Mouse (Mus musculus) retina, postnatal 7 days (tissue): Measurements from ENCODE around the gene Zfp672.
A peak's percentile ranks its signal among the peaks of the same experiment; 100 is the strongest.
"Not testable (repeated sequence)": the region's sequence is repeated elsewhere in the genome, so short reads cannot be mapped to it uniquely, and the experiment has no call there.

Source experiments
- DNase-seq: peaks from one replicate; pipeline ENCODE4 v3.0.0-alpha.2; 2012; ENCODE audit warnings: low read depth, low spot score

The Zfp672 gene

DNA sequence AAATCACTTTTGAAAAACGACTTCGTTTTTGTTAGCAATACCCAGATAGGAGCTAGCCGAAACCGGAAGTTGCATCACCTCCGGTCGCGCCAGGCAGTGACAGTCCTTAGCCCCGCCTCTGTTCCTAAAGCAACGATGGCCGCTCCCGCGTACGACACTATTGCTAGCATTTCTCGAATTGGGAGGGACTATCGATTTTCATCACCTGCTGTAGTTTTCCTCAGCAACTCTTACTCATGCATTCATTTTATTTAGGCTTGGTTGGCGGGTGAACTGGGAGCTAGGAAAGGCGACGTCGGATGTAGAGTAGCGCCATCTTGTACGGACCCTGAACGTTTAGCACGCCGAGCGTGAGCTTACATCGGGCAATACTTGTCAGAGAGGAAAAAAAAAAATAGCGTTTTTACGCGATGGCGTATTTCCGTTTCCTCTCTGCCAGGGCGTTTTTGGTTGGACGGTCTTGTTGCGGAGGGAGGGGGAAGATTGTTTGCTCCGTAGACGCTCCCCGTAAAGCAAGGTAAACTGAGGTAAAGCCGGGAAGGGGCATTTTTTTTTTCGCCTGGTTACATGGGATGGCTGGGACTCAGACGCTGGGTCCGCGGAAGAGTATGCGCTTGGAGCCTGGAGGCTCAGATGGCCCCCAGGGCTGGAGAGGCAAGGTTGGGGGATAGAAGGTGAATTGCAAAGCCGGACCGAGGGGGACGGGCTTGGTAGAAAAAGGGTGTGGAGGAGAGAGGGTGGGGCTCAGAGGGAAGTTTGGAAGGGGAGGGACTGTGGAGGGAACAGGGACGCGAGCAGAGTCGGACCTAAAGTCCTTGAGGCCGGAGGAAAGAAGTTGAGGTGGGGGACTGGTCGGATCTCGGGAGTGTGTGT is at the start of gene Zfp672, which contains the start of gene Sh3bp5l:
TSS of gene Zfp672 (minus strand) at position 64 of the 873 bp plus-strand sequence.
TSS of gene Sh3bp5l (plus strand) at position 449 of the 873 bp plus-strand sequence.
- DNase-seq = peak; percentile 90

DNA sequence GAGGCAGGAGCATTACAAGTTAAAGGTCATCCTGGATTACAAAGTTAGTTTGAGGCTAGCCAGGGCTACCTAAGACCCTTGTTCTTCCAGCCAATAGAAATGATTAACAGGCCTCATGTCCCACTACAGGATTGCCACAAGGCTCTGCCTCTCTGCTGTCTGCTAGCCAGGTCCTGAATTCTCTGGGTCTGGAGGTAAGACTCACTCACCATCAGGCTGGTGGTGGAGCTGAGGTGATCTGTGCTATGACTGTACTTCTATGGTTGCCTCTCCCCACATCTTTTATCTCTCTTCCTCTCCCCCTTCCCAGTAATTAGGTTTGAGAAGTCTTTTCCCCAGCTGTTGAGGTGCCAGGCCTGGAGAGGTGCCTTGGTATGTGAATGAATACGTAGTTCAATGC is 49.4 kb upstream of the Zfp672 start:
- no peak for DNase-seq

DNA sequence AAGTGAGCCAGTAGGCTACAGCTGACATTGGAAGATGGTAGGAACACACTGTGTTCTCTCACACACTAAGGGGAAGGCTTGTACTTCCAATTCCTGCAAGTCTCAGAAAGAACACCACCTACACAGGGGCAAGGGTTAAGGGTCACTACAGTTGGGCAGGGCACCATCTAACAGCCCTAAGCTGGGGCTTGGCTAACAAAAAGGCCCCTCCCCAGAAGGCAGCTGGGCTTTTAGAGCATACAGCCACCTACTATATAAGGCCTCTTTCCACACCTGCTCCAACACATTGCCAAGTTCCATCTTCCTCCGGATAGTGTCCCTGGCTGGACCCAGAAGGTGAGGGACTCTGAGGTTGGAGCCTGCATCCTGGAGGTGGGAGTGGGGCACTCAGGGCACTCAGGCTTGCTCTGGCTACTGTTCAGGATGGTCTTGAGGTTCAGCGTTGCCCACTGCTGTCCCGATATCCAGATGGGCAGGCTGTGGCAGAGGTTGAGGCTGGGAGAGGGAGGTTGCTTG is 48.7 kb upstream of the Zfp672 start, which contains the start of gene Lypd8:
TSS of gene Lypd8 (plus strand) at position 281 of the 516 bp plus-strand sequence.
- DNase-seq = no peak

DNA sequence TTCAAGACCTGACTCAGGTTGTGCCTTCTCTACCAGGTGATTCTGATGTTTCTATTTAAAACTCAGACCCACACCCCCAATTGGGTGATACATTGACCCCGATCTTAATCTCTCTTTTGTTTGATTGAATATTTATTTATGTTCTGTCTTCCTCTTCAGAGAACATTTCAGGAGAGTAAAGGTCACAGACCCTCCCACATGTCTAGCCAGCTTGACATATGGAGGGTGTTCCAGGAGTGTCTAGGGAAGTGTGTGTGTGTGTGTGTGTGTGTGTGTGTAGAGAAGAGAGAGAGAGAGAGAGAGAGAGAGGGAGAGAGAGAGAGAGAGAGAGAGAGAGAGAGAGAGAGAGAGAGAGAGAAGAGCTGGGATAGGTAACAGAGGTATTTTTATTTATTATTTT is 47.5 kb upstream of the Zfp672 start:
- no peak for DNase-seq

DNA sequence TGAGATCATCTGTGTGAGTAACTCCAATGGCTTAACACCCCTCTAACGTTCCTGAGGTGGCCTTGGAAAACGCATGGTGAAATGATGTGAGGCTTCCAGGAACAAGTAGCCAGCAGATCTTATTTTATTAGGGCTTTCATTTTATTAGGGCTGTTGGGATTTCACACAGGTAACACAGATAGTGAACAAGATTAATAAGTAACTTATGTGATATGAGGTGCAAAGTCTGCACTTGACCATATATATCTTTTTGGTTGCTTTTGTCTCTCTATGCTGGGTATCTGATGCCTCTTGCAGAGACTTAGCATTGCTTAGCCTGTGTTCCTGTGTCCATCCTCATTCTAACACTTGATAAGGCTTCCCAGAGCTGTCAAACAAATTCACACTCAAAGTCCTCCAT is 47.1 kb upstream of the Zfp672 start:
- DNase-seq = no peak

DNA sequence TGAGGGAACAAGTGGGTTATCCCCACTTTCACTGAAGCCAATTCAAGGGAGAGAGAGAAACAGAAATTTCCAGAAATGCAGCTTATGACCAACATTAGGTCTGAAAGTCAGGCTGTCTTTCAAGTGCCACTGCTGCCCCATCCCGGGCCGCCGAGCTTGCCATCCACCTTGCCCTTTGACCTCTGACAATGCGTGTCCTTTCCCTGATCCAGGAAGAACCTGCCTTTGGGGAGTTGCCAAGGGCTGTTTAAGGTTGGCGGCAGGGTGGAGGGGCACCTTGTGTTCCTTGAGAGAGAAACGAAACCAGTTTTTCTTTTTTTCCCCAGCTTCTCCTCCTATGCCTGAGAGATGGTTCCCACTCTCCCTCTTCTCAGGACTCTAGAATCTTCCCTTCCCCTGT is 36.1 kb upstream of the Zfp672 start:
- not testable (repeated sequence) for DNase-seq

DNA sequence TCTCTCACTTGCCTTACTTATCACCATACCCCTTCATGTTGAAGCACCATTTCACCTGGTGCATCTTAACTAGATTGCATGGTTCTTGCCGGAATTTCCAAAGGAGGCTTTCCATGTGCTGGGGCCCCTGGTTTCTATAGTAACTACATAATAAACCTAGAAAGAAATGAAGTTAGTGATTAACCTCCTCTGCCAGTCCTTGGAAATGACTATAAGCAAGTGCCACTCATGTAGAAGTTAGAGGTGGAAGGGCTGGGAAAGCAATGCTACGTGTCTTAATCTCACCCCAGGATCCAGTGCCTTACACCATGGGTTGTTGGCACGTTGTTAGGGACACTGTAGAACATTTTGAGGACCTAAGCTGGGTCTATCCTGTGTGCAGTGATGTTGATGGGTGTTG is 34.3 kb upstream of the Zfp672 start:
- DNase-seq = no peak

DNA sequence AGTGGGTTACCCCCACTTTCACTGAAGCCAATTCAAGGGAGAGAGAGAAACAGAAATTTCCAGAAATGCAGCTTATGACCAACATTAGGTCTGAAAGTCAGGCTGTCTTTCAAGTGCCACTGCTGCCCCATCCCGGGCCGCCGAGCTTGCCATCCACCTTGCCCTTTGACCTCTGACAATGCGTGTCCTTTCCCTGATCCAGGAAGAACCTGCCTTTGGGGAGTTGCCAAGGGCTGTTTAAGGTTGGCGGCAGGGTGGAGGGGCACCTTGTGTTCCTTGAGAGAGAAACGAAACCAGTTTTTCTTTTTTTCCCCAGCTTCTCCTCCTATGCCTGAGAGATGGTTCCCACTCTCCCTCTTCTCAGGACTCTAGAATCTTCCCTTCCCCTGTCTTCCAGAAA is 32.4 kb upstream of the Zfp672 start:
- not testable (repeated sequence) for DNase-seq

DNA sequence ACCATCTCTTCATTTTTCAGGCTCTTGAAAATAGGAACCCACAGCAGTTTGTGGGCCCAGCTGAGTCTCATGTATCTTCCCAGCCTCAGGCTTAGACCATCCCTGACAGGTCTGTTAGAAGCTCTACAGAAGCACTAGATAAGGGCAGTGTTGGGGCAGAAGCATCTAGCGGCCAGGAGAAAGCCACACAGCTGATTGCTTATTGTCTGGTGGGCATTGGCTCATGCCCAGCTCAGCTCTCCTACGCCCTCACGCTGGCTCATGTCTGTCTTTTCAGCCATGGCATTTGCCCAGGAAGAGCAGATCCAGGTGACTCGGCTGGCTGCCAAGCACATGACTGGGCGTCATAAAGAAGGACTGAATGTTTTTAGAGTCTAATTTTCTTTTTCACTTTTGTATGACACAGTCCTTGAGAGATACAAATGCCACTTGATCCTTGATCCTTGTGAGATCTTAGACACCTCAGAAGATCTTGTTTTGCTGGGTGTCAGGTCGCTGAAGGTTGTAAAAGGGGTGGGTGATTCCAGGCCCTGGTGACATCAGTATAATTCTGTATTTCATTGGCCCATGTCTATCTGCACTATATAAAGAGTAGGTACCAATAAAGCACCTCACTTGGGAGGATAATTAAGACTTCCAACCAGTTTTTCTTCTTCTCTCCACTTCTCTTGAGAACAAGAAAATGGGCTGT is 27.9 kb upstream of the Zfp672 start:
- no peak for DNase-seq

DNA sequence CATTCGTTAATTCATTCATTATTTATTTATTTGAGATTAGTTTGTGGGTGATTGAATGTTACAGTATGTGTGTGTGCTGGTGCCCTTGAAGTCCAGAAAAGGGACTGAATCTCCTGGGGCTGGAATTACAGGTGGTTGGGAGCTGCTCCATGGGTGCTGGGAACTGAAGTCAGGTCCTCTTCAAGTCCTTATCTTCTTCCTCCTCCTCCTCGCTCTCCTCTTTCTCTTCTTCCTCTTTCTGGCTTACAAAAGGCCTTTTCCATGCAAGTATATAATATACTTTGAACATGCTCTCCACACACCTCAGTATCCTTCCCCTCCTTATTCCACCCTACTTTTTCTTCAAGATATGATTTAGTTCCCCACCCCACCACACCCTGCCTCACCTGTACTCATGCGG is 26.9 kb upstream of the Zfp672 start:
- DNase-seq = no peak

DNA sequence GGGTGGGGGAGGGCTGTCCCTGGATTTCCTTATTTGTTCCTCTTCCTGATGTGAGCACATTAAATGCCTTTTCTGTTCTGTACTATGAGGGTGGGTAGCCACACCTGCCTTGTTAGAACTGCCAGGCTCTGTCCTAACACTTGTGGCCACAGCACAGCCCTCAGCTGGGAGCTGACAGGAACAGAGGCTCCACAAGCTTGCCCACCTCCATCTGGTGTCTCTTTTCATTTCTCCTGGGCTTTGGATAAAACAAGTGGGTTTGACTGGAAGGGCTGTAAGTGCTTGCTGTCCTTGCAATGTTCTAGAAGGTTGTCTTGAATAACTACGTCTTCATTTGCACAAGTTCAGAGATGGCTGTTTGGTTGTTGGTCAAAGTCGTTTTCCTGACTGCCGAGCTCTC is 24.8 kb upstream of the Zfp672 start:
- no peak for DNase-seq

DNA sequence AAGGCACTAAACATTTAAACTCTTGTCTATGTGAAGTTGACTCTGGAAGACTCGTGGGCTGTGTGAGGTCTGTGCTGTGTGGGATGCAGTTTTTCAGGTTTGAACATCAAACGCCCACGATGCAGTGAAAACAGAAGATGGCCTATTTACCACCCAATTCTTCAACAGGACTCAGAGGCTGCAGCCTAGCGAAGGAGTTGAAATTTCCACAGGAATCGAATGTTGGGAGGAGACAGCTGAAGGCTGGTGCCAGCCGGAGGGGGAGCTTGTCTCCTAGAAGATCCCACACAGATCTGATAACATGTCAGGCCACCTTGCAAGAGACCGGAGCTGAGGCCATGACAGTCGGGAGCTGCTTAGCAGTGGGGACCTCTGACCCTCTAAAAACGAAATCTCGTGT is 24.3 kb upstream of the Zfp672 start:
- no peak for DNase-seq

DNA sequence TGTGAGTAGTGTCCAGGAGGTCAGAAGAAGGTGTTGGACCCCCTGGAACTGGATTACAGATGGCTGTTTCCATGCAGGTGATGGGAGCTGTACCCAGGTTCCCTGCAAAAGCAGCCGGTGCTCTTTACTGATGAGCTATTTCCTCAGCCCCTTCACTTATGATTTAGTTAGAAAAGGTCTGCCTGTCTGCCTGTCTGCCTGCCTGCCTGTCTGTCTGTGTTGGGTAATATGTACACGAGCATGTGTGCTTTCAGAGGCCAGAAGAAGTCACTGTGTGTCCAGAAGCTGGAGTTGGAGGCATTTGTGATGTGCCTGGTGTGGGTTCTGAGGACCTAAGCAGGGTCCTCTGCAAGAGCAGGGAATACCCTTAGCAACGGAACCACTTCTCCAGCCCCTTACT is 23.6 kb upstream of the Zfp672 start:
- DNase-seq = no peak

DNA sequence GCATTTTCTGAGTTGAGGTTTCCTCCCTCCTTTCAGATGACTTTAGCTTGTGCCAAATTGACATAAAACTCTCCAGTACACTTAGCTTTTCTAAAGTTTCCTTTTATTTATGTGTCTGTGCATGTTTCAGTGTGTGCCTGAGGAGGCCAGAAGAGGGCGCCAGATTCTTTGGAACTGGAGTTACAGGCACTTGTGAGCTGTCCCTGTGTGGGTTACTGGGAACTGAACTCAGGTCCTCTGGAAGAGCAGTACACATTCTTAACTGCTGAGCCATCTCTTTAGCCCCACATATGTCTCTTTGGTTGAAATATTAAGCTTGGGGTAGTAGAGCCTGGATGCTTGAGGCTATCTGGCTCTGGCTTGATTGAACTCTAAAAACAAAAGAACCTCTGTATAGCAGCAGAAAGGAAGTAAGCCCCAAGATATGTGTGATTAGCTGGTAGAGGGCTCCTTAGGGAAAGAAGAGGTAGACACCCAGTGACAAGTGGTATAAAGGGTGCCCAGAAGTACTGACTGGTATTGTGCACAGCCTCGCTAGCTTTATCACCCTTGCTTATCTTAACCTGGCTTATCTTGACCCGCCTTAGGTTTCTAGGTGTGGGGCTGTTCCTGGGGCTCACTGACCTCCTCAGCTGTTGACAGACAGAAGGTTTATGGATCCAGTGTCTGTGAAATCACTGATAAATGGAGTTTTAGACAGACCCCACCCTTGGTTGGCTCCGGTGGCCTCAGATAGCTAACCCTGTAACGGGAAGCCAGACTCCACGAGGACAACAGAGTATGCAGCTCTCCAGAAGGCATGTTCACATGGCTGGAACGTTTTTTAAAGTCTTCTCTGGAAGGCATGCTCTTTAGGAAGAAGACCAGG is 22.8 kb upstream of the Zfp672 start:
- DNase-seq = no peak

DNA sequence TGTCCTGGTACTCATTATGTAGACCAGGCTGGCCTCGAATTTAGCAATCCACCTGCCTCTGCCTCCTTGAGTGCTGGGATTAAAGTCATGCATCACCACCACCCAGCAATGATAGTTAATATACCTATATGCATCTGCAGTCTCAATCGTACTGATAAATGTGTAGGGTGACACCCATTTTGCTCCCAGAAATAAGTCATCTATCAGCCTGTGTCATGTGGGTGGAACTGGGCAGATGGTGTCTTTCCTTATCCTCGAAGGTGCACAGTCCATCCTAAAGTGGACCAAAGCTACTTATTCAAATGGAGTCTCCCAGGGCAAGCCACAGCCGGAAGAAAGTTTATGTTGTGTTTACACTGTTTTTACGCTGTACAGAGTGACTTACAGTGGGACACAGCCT is 21.0 kb upstream of the Zfp672 start:
- no peak for DNase-seq

DNA sequence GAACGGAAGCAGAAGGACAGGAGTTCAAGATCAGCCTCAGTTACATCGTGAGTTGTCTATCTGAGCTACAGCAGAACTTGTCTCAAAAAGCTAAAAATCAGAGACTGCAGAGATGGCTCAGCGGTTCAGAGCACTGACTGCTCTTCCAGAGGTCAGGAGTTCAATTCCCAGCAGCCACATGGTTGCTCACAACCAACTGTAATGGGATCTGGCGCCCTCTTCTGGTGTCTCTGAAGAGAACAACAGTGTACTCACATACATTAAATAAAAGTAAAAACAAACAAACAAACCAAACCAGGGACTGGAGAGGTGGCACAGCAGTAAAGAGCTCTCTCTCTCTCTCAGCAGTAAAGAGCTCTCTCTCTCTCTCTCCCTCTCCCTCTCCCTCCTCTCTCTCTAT is 20.5 kb upstream of the Zfp672 start:
- no peak for DNase-seq

DNA sequence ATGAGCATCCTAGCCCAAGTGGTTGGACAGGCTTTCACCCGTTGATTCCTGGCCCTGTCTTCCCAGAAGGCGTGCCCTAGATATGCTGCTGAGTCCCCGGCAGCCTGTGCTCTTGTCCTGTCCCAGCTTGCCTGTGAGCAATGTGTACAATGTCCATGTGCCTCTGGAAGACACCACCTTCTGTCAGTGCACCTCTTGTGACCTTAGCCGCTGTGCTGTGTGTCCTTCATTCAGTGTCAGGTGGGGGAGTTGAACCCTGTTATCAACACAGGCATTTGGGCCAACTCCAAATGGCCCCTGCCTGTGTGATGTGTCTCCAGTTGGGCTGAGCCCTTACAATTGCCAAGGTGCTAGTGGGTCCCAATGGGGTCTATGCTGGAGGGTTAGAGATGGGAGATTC is 16.6 kb upstream of the Zfp672 start:
- no peak for DNase-seq

DNA sequence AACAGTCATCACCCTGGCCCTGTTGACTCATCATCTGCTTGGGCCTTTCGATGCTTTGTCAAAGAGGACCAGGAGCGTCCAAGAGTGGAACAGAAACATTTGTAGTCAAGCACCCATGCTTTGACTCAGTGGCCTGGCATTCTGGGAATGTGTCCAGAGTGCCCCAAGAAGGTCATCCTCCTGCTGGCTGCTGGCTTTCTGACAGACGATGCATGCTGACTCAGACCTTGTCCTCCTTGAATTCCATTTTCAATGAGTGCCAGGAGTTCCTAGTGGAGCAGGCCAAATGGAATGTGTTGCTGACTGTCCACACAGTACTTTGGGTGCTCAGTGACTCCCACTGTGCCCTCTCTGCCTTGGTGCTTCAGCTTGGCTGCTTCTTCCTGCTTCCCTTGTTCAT is 4.6 kb upstream of the Zfp672 start:
- DNase-seq = no peak

DNA sequence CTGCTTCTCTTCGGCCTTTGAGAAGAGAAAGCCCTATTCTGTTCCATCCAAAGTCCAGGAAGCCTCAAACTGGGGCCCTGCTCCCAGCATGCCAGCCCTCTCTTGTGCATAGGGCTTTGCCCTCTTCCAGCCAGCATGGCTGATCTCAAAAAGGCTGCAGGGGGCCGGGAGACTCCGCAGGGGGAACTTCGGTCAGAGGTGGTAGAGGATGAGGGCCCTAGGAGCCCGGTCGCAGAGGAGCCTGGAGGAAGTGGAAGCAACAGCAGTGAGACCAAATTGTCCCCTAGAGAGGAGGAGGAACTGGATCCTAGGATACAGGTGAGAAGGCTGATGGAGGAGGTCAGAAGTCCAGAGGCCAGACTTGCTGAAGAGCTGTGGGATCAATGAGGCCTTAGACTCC is 1.4 kb upstream of the Zfp672 start:
- DNase-seq = no peak

DNA sequence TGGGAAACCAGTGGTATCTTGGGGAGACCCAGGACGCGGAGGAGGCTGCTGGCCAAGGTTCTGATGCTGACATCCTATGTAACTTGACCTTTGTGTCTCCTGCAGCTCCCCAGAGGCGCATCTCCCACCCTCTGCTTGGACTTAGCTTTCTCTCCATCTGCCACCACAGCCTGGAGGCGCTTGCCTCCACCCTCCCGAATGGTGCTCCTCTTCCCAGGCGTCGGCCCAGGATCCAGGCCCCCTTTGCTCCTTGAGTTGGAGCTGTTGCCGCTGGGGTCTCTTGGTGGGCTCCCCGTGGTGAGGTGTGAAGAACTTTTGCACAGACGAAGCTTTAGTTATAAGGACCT is 983 bp upstream of the Zfp672 start:
- DNase-seq = no peak

DNA sequence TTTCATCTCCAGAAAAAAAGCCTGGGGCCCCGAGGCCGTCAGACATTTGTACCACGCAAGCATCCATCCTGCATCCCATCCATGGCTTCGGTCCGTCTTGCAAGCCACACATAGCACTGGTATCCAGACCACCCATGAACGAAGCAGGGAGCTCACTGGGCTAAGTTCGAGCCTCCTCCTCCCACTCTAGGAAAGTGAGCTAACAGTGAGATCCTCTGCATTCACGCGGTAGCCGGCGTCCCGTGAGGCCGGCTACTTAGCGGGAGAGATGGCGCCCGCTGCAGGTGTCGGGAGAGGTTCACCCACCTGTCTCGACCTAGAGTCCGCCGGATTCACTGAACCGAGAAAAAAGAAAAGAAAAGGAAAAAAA is 248 bp downstream of the Zfp672 start:
- no peak for DNase-seq

DNA sequence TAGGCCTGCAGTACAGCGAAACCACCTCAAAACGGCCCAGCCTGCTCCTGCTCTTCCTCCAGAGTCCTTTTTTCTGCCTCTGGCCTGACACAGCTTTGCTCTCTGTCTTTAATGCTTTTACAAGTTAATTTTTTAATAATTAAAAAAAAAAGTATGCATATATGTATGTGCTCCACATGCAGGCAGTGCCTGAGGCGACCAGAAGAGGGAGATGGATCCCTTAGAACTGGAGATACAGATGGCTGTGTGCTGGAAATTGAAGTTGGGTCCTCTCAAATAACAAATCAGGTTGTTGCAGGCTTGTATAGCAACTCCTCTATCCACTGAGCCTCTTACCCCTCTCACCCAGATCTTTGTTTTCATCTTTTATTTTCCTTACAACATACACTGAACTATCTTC is 3.4 kb downstream of the Zfp672 start:
- no peak for DNase-seq
